ENCODE assay signal across 8 mouse cellular contexts in the genomic region with DNA sequence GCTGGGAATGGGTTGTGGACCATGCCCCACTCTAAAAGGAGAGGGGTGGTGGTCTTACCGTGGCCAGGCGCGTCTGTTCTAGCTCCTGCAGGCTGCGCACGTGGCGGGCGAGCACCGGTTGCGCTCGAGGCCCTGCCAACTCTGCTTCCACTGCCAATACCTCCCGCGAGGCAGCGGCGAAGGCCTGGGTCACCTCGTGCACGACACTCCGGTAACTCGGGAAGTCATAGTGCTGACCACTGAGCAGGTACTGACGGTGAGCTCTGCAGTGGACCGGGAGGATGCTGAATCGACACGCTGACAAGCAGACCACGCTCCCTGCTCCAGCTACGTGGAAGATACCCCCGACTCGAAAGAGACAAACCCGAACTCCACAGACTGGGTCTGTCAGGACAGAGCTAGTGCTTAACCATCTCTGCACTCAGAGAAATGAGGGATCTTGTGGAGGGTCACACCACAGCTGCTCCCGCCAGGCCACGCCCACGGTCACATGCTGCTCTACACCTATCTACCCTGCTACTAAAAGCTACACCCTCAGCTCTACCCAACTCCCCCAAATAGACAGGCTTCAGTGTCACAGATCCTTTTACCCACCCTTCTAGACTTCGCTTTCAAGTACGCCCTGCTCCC. TPM values are rescaled to one million over a fixed set of nuclear protein-coding genes. Genes with fewer than 3 reads are reported as not detected.
DNase-seq lines count a peak whose midpoint lies in the region; ATAC-seq lines count a peak whose summit lies in the region.

No protein-coding gene starts in this region.

- WGBS in lung, embryonic 15.5 days, result 29% methylated on average over 32 of the region's 32 CpGs
- WGBS in embryonic facial prominence, embryonic 14.5 days, result 24% methylated on average over 24 of the region's 32 CpGs
- WGBS in hindbrain, embryonic 15.5 days, result 36% methylated on average over 32 of the region's 32 CpGs
- 34% methylated on average over 32 of the region's 32 CpGs for WGBS in midbrain, embryonic 12.5 days

- peaks cover 20% of the 10 kb centered on the region for H3K36me3 ChIP-seq in lung, embryonic 15.5 days
- H3K36me3 ChIP-seq in embryonic facial prominence, embryonic 14.5 days (ENCODE audit: control insufficient read depth, insufficient read depth, low read length), result peaks cover 30% of the 10 kb centered on the region
- H3K36me3 ChIP-seq in hindbrain, embryonic 15.5 days, result peaks cover 15% of the 10 kb centered on the region
- H3K36me3 ChIP-seq in midbrain, embryonic 12.5 days, result peaks cover 28% of the 10 kb centered on the region

- peaks cover 21% of the 10 kb centered on the region for H3K27me3 ChIP-seq in lung, embryonic 15.5 days
- peaks cover 26% of the 10 kb centered on the region for H3K27me3 ChIP-seq in embryonic facial prominence, embryonic 14.5 days (replicated peaks; ENCODE audit: control insufficient read depth, insufficient read depth, low read length)
- peaks cover 29% of the 10 kb centered on the region for H3K27me3 ChIP-seq in hindbrain, embryonic 15.5 days
- peaks cover 40% of the 10 kb centered on the region for H3K27me3 ChIP-seq in midbrain, embryonic 12.5 days

- no peaks in the 10 kb centered on the region for H3K9me3 ChIP-seq in lung, embryonic 15.5 days
- no peaks in the 10 kb centered on the region for H3K9me3 ChIP-seq in embryonic facial prominence, embryonic 14.5 days (ENCODE audit: control insufficient read depth, low read length)
- H3K9me3 ChIP-seq in hindbrain, embryonic 15.5 days, result no peaks in the 10 kb centered on the region
- no peaks in the 10 kb centered on the region for H3K9me3 ChIP-seq in midbrain, embryonic 12.5 days

- peak overlapping the region; percentile 79 for H3K4me3 ChIP-seq in lung, embryonic 15.5 days
- peak overlapping the region; percentile 59 for H3K4me3 ChIP-seq in embryonic facial prominence, embryonic 14.5 days (ENCODE audit: low read depth, low read length)
- peak overlapping the region; percentile 70 for H3K4me3 ChIP-seq in hindbrain, embryonic 15.5 days
- peak overlapping the region; percentile 77 for H3K4me3 ChIP-seq in midbrain, embryonic 12.5 days

- H3K4me2 ChIP-seq in lung, embryonic 15.5 days, result peak overlapping the region; percentile 88
- peak overlapping the region; percentile 63 for H3K4me2 ChIP-seq in embryonic facial prominence, embryonic 14.5 days (ENCODE audit: low read depth, low read length)
- H3K4me2 ChIP-seq in hindbrain, embryonic 15.5 days, result peak overlapping the region; percentile 80
- H3K4me2 ChIP-seq in midbrain, embryonic 12.5 days (replicated peaks), result peak overlapping the region; percentile 88

- H3K27ac ChIP-seq in lung, embryonic 15.5 days, result peak overlapping the region; percentile 96
- H3K27ac ChIP-seq in embryonic facial prominence, embryonic 14.5 days (replicated peaks; ENCODE audit: low read depth, low read length), result peak overlapping the region; percentile 70; the same call in 1 of the 2 replicates
- peak overlapping the region; percentile 95 for H3K27ac ChIP-seq in hindbrain, embryonic 15.5 days (replicated peaks)
- peak overlapping the region; percentile 93 for H3K27ac ChIP-seq in midbrain, embryonic 12.5 days (replicated peaks)

- ATAC-seq in lung, embryonic 15.5 days (ENCODE audit: borderline replicate concordance, extremely low read depth, low FRiP score, low TSS enrichment), result peak; percentile 9
- peak; percentile 16 for ATAC-seq in embryonic facial prominence, embryonic 14.5 days (ENCODE audit: low read depth)
- peak; percentile 13 for ATAC-seq in hindbrain, embryonic 15.5 days (ENCODE audit: low FRiP score, low read depth)
- ATAC-seq in midbrain, embryonic 12.5 days (ENCODE audit: low FRiP score, low read depth), result no peak; the same call in none of the 2 replicates
- ATAC-seq in monocyte, adult 5-6 weeks (replicated peaks; ENCODE audit: insufficient number of reproducible peaks, low FRiP score, low TSS enrichment, poor library complexity, severe bottlenecking), result no peak

- peaks cover 76% of the 10 kb centered on the region for H3K4me1 ChIP-seq in lung, embryonic 15.5 days
- H3K4me1 ChIP-seq in embryonic facial prominence, embryonic 14.5 days (ENCODE audit: control insufficient read depth, insufficient read depth, low read length), result peaks cover 37% of the 10 kb centered on the region
- H3K4me1 ChIP-seq in hindbrain, embryonic 15.5 days (replicated peaks), result peaks cover 64% of the 10 kb centered on the region
- H3K4me1 ChIP-seq in midbrain, embryonic 12.5 days, result peaks cover 54% of the 10 kb centered on the region

- DNase-seq in lung, postnatal 4 days, result no peak
- no peak for DNase-seq in embryonic facial prominence, embryonic 14.5 days (ENCODE audit: low spot score)
- no peak for DNase-seq in gastrocnemius, postnatal 25 days
- no peak for DNase-seq in layer of hippocampus, postnatal 36 days

- H3K9ac ChIP-seq in lung, embryonic 15.5 days, result peak overlapping the region; percentile 94
- H3K9ac ChIP-seq in embryonic facial prominence, embryonic 14.5 days (ENCODE audit: low read depth, low read length), result peak overlapping the region; percentile 81
- peak overlapping the region; percentile 84 for H3K9ac ChIP-seq in hindbrain, embryonic 15.5 days
- peak overlapping the region; percentile 87 for H3K9ac ChIP-seq in midbrain, embryonic 12.5 days (replicated peaks)

RNA-seq across cellular contexts. Expression of gene Rex1bd, which starts 0.7 kb away (rescaled TPM):
- 120 and 122 TPM in 2 replicates for polyA plus RNA-seq in lung, embryonic 15.5 days (2015; fragmentation: Nextera tagmentation; extraction: Ambion mirVana)
- polyA plus RNA-seq in embryonic facial prominence, embryonic 14.5 days (2014; fragmentation: Nextera tagmentation; extraction: Ambion mirVana), result 144 and 148 TPM in 2 replicates
- polyA plus RNA-seq in hindbrain, embryonic 15.5 days (2015; fragmentation: Nextera tagmentation; extraction: Ambion mirVana), result 161 and 177 TPM in 2 replicates
- 130 and 134 TPM in 2 replicates for polyA plus RNA-seq in midbrain, embryonic 12.5 days (2016; fragmentation: Nextera tagmentation; extraction: Ambion mirVana)
- total RNA-seq in gastrocnemius, postnatal 25 days (2021), result 100 to 1,000 TPM; 112 to 120 TPM
- total RNA-seq in layer of hippocampus, postnatal 36 days (2021), result 100 to 1,000 TPM in 1 of 2 experiments, 10 to 100 TPM in 1; 97.5 to 102 TPM
- 16.6 to 32.7 TPM (median 26.1 TPM) in 3 replicates for total RNA-seq in monocyte, adult 5-6 weeks (2017)

RNA-seq across cellular contexts. Expression of gene Uba52, which starts 4.8 kb away (rescaled TPM):
- polyA plus RNA-seq in lung, embryonic 15.5 days (2015; fragmentation: Nextera tagmentation; extraction: Ambion mirVana), result 909 and 953 TPM in 2 replicates
- polyA plus RNA-seq in embryonic facial prominence, embryonic 14.5 days (2014; fragmentation: Nextera tagmentation; extraction: Ambion mirVana), result 991 and 1,091 TPM in 2 replicates
- 652 and 684 TPM in 2 replicates for polyA plus RNA-seq in hindbrain, embryonic 15.5 days (2015; fragmentation: Nextera tagmentation; extraction: Ambion mirVana)
- 748 and 749 TPM in 2 replicates for polyA plus RNA-seq in midbrain, embryonic 12.5 days (2016; fragmentation: Nextera tagmentation; extraction: Ambion mirVana)
- 100 to 1,000 TPM; 785 to 797 TPM for total RNA-seq in gastrocnemius, postnatal 25 days (2021)
- 100 to 1,000 TPM; 947 to 957 TPM for total RNA-seq in layer of hippocampus, postnatal 36 days (2021)
- total RNA-seq in monocyte, adult 5-6 weeks (2017), result 1,178 to 1,886 TPM (median 1,315 TPM) in 3 replicates

RNA-seq across cellular contexts. Expression of gene Crlf1, which starts 12.9 kb away (rescaled TPM):
- 181 and 186 TPM in 2 replicates for polyA plus RNA-seq in lung, embryonic 15.5 days (2015; fragmentation: Nextera tagmentation; extraction: Ambion mirVana)
- 67.3 and 68.1 TPM in 2 replicates for polyA plus RNA-seq in embryonic facial prominence, embryonic 14.5 days (2014; fragmentation: Nextera tagmentation; extraction: Ambion mirVana)
- 7.0 and 8.6 TPM in 2 replicates for polyA plus RNA-seq in hindbrain, embryonic 15.5 days (2015; fragmentation: Nextera tagmentation; extraction: Ambion mirVana)
- 0.92 and 1.6 TPM in 2 replicates for polyA plus RNA-seq in midbrain, embryonic 12.5 days (2016; fragmentation: Nextera tagmentation; extraction: Ambion mirVana)
- total RNA-seq in gastrocnemius, postnatal 25 days (2021), result 1 to 10 TPM; 1.7 to 3.8 TPM
- total RNA-seq in layer of hippocampus, postnatal 36 days (2021), result 10 to 100 TPM; 42.9 to 45.2 TPM
- total RNA-seq in monocyte, adult 5-6 weeks (2017), result not detected in 3 replicates

RNA-seq across cellular contexts. Expression of gene Tmem59l, which starts 18.7 kb away (rescaled TPM):
- polyA plus RNA-seq in lung, embryonic 15.5 days (2015; fragmentation: Nextera tagmentation; extraction: Ambion mirVana), result 6.5 and 6.6 TPM in 2 replicates
- 10.2 and 14.5 TPM in 2 replicates for polyA plus RNA-seq in embryonic facial prominence, embryonic 14.5 days (2014; fragmentation: Nextera tagmentation; extraction: Ambion mirVana)
- 133 and 145 TPM in 2 replicates for polyA plus RNA-seq in hindbrain, embryonic 15.5 days (2015; fragmentation: Nextera tagmentation; extraction: Ambion mirVana)
- polyA plus RNA-seq in midbrain, embryonic 12.5 days (2016; fragmentation: Nextera tagmentation; extraction: Ambion mirVana), result 19.3 and 21.7 TPM in 2 replicates
- not detected for total RNA-seq in gastrocnemius, postnatal 25 days (2021)
- total RNA-seq in layer of hippocampus, postnatal 36 days (2021), result 100 to 1,000 TPM; 312 to 335 TPM
- total RNA-seq in monocyte, adult 5-6 weeks (2017), result not detected in 3 replicates

RNA-seq across cellular contexts. Expression of gene Fkbp8, which starts 21.7 kb away (rescaled TPM):
- 307 and 313 TPM in 2 replicates for polyA plus RNA-seq in lung, embryonic 15.5 days (2015; fragmentation: Nextera tagmentation; extraction: Ambion mirVana)
- polyA plus RNA-seq in embryonic facial prominence, embryonic 14.5 days (2014; fragmentation: Nextera tagmentation; extraction: Ambion mirVana), result 202 and 234 TPM in 2 replicates
- polyA plus RNA-seq in hindbrain, embryonic 15.5 days (2015; fragmentation: Nextera tagmentation; extraction: Ambion mirVana), result 393 and 420 TPM in 2 replicates
- 326 and 332 TPM in 2 replicates for polyA plus RNA-seq in midbrain, embryonic 12.5 days (2016; fragmentation: Nextera tagmentation; extraction: Ambion mirVana)
- total RNA-seq in gastrocnemius, postnatal 25 days (2021), result 100 to 1,000 TPM; 100 to 104 TPM
- total RNA-seq in layer of hippocampus, postnatal 36 days (2021), result 100 to 1,000 TPM; 436 to 447 TPM
- 147 to 174 TPM (median 173 TPM) in 3 replicates for total RNA-seq in monocyte, adult 5-6 weeks (2017)

Comparison
In these comparisons a context has a peak if more than half of its experiments do, and no peak if none do; other contexts are left out.
1. ATAC-seq: peak in lung, embryonic 15.5 days (single experiment), embryonic facial prominence, embryonic 14.5 days (single experiment) and hindbrain, embryonic 15.5 days (single experiment); none in midbrain, embryonic 12.5 days (single experiment) and monocyte, adult 5-6 weeks (single experiment).
2. Peak in every context shown above with its lines, with median percentiles within 50 percentile points of each other: H3K27ac ChIP-seq, H3K4me2 ChIP-seq, H3K4me3 ChIP-seq and H3K9ac ChIP-seq.